Mouse (Mus musculus) embryonic facial prominence, embryonic 10.5 days (tissue): ENCODE measurements around the gene Aktip. TPM values are rescaled to one million over a fixed set of nuclear protein-coding genes. Genes with fewer than 3 reads are reported as not detected.
A peak's percentile ranks its signal among the peaks of the same experiment; 100 is the strongest.

Experiments used
- DNase-seq: peaks from one replicate; pipeline ENCODE4 v3.0.0-alpha.2; 2017; ENCODE audit warnings: low spot score
- H3K27ac ChIP-seq: fragments of 300-500 bp; sonication (generic); replicated peaks from 2 replicates; pipeline ENCODE4 v1.5.1; 2016; ENCODE audit warnings: mild to moderate bottlenecking
- H3K27me3 ChIP-seq: fragments of 300-500 bp; sonication (generic); replicated peaks from 2 replicates; pipeline ENCODE4 v1.6.1; 2016; ENCODE audit warnings: low read depth, mild to moderate bottlenecking; ENCODE audit not compliant: poor library complexity, severe bottlenecking
- H3K36me3 ChIP-seq: fragments of 300-500 bp; sonication (generic); replicated peaks from 2 replicates; pipeline ENCODE4 v1.6.1; 2016; ENCODE audit warnings: mild to moderate bottlenecking, moderate library complexity
- H3K4me1 ChIP-seq: fragments of 300-500 bp; sonication (generic); 2 replicates; pipeline ENCODE4 v1.6.1; 2016
- H3K4me3 ChIP-seq: fragments of 300-500 bp; sonication (generic); 2 replicates; pipeline ENCODE4 v1.5.1; 2016; ENCODE audit warnings: mild to moderate bottlenecking, moderate library complexity
- H3K9me3 ChIP-seq: fragments of 300-500 bp; sonication (generic); 2 replicates; pipeline ENCODE4 v1.6.1; 2016; ENCODE audit warnings: mild to moderate bottlenecking
- WGBS: fragments of 180-500 bp; shearing (Covaris S2); methylation state at CpG from one replicate; pipeline ENCODE4 v1.1.7; 2016; 5-methylcytosine and 5-hydroxymethylcytosine counted together
- polyA plus RNA-seq: library from polyadenylated mRNA; unstranded; fragments of >200 nt; fragmentation: Nextera tagmentation; extraction: Ambion mirVana; gene quantifications from 2 replicates; pipeline ENCODE4 v1.2.1, GENCODE M21; 2016

Gene Aktip
- polyA plus RNA-seq, 1 experiment from 2014 or later: 60.0 TPM

DNA sequence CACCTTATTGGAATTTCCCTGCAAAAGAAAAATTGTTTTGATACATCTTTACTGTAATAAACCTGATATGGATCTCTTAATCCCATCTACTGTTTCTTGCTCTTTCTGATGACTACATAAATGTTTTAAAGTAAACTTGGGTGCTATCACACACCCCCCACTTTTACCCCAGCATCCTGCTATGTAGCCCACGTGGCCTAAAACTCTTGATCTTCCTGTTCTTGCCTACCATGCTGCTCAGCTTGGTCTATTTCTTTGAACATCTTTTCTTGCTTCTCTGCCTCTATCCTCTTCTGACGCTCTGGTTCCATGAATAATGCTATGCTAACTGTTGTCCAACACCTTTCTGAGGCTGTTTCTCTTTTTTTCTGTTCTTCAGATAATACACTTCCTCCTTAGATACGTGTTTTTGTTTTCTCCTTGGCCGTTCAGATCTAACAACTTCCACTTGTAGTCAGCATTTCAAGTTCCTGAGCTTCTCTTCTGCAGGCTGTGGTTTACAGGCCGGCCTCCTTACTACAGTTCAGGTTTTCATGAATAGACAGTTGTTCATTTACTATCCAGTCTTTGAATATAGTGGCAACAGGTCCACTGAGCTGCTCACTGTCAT, 87.8 kb downstream of the Aktip start:
- H3K36me3 ChIP-seq: peaks cover 55% of the 10 kb centered on the region
- H3K4me1 ChIP-seq: no peaks in the 10 kb centered on the region
- H3K9me3 ChIP-seq: no peaks in the 10 kb centered on the region
- WGBS: 86% methylated on average over 5 of the region's 5 CpGs
- no peak for DNase-seq
- no peaks in the 10 kb centered on the region for H3K27me3 ChIP-seq
- no peak overlapping the region for H3K4me3 ChIP-seq
- no peak overlapping the region for H3K27ac ChIP-seq

DNA sequence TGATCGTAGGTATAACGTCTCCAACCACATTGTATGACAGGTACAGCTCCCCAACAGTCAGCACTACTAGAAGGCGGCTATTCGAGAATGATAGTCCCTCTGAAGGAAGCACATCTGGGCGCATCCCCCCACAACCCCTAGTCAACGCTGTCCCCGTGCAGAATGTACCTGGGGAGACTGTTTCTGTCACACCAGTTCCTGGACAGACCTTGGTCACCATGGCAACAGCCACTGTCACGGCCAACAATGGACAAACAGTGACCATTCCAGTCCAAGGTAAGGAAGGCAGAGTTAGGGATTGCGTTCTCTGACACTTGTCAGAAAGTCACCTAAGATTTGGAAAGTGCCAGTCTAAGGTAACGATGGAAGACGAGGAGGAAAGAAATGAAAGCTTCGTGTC, 93.5 kb downstream of the Aktip start:
- H3K27me3 ChIP-seq: no peaks in the 10 kb centered on the region
- WGBS: 91% methylated on average over 12 of the region's 12 CpGs
- DNase-seq: no peak

DNA sequence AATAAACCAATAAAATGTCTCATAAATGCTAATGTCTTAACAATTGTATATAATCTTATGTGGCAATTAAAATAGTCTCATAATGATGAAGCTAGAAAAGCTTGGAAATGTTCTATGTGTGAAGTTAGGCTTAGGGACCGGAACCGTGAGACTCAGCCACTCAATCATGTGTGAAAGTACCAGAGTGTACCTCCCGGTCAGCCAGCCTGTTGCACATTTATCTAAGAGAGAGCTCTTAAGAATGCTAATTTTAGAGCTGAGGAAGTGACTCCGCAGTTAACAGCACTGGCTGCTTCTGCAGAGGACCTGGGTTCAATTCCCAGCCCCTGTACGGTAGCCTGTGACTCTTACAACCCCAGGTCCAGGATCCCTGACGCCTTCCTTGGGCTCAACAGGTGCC, 101.7 kb downstream of the Aktip start:
- DNase-seq: no peak
- Histone ChIP-seq H3K36me3 (peaks cover 25% of the 10 kb centered on the region), H3K4me1 (no peaks in the 10 kb centered on the region), H3K4me3 (no peak overlapping the region), H3K27ac (no peak overlapping the region), H3K9me3 (no peaks in the 10 kb centered on the region), H3K27me3 (no peaks in the 10 kb centered on the region)
- WGBS: 93% methylated on average over 6 of the region's 6 CpGs

More for the DNA sequence above, 93.5 kb downstream of the Aktip start:
- Histone ChIP-seq H3K36me3 (peaks cover 26% of the 10 kb centered on the region), H3K27ac (no peak overlapping the region), H3K4me3 (no peak overlapping the region), H3K9me3 (no peaks in the 10 kb centered on the region), H3K4me1 (no peaks in the 10 kb centered on the region)

DNA sequence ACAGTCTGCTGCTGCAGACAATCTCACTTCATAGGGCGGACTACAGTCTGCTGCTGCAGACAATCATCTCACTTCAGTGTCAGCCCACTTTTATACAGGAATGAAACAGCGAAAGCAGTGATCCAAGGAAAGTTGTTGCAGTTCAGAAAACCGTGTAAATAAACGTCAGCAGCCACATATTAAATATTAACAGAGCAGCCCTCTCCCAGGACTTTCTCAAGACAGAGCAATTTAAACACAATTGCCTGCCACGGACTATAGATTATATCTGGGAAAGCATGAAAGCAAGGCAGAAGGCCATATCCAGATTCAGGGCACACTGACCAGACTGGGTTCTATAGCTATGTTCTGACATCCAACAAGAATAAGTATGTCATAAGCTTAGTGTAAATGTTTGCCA, 105.6 kb downstream of the Aktip start:
- H3K36me3 ChIP-seq: peaks cover 43% of the 10 kb centered on the region
- WGBS: 89% methylated on average over 5 of the region's 5 CpGs
- no peak overlapping the region for H3K4me3 ChIP-seq
- no peak overlapping the region for H3K27ac ChIP-seq
- no peaks in the 10 kb centered on the region for H3K9me3 ChIP-seq
- H3K4me1 ChIP-seq: no peaks in the 10 kb centered on the region
- DNase-seq: no peak
- H3K27me3 ChIP-seq: no peaks in the 10 kb centered on the region

DNA sequence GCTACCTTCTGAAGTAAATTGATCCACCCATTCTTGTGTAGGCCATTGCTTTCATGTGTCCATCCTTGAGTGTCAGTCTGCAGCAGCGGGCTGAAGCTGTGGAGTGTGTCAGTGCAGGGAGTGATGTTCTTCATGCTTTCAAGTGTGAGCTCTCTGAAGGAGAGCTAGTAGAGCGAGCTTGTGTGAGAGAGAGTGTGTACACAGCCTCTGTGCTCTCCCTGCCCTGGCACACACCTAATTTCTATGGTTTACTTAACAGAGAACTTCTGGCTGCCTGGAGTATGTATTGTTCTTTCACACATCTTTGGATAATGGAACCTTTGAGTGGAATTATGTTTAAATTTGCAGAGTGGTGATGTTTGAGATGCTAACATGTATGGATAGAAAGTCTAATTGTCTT, 110.2 kb downstream of the Aktip start:
- H3K4me3 ChIP-seq: no peak overlapping the region
- no peaks in the 10 kb centered on the region for H3K9me3 ChIP-seq
- H3K4me1 ChIP-seq: no peaks in the 10 kb centered on the region
- peaks cover 35% of the 10 kb centered on the region; the same call in 1 of the 2 replicates for H3K36me3 ChIP-seq
- H3K27me3 ChIP-seq: no peaks in the 10 kb centered on the region
- H3K27ac ChIP-seq: no peak overlapping the region
- WGBS: 84% methylated on average over 2 of the region's 2 CpGs
- no peak for DNase-seq

DNA sequence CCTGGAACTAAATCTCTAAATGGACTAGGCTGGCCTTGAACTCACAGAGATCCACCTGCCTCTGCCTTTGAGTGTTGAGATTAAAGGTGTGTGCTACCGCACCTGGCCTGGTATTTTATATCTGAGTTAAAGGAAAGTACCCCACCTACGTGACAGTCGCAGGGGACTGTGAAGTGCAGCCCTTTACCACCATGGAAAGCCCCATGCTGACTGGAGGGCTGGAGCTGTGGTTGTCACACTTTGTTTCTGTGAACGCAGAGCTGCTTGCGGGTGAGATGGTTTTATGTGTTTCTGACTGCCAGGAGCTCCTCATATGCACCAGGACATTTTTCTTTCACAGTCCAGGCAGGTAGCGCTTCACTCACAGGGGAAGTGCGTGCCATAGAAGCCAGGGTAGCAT, 111.3 kb downstream of the Aktip start:
- Histone ChIP-seq H3K27me3 (no peaks in the 10 kb centered on the region), H3K4me3 (no peak overlapping the region), H3K36me3 (peaks cover 29% of the 10 kb centered on the region; the same call in 1 of the 2 replicates), H3K4me1 (no peaks in the 10 kb centered on the region), H3K27ac (no peak overlapping the region), H3K9me3 (no peaks in the 10 kb centered on the region)
- no peak for DNase-seq
- WGBS: 92% methylated on average over 7 of the region's 7 CpGs

DNA sequence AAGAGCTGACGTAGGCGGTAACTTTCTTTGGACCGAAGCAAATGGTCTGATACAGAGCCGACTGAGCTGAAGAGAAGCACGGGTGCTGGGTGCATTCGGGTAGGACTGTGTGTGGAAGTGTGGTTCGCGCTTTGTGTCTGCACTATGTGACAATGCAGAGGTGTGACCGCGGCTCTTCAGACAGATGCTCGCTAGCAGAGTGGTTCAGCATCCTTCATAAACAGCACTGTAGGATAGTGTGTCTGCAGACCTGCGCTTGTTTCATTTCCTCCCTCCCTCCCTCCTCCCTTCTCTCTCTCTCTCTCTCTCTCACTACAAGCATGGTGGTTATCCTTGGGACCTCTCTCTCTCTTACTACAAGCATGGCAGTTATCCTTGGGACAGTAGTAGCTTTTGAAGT, 117.3 kb downstream of the Aktip start:
- no peaks in the 10 kb centered on the region for H3K4me1 ChIP-seq
- no peak overlapping the region for H3K27ac ChIP-seq
- peaks cover 32% of the 10 kb centered on the region for H3K36me3 ChIP-seq
- H3K27me3 ChIP-seq: no peaks in the 10 kb centered on the region
- 91% methylated on average over 12 of the region's 12 CpGs for WGBS
- H3K9me3 ChIP-seq: no peaks in the 10 kb centered on the region
- no peak for DNase-seq
- no peak overlapping the region for H3K4me3 ChIP-seq

DNA sequence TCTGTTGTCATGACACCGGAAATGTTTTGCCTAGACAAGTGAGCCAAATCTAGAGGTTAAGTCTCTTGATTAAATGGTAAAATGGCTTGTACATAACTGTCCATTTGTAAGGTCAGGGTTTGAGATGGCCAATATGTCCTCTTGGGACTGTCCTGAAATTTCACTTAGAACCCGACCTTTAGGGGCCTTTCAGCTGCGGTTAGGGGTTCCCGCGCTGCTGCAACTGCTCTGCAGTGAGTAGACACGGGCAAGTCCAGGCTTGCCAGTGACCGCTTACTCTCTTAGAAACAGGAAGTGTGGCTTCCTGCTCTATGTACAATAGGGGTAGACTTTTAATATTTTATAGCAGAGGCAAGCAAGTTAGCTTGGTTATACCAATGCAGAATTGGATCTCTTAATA, 117.9 kb downstream of the Aktip start:
- 81% methylated on average over 7 of the region's 7 CpGs for WGBS
- no peaks in the 10 kb centered on the region for H3K9me3 ChIP-seq
- H3K4me3 ChIP-seq: no peak overlapping the region
- no peak overlapping the region for H3K27ac ChIP-seq
- no peaks in the 10 kb centered on the region for H3K4me1 ChIP-seq
- no peaks in the 10 kb centered on the region for H3K27me3 ChIP-seq
- DNase-seq: no peak
- peaks cover 32% of the 10 kb centered on the region for H3K36me3 ChIP-seq

DNA sequence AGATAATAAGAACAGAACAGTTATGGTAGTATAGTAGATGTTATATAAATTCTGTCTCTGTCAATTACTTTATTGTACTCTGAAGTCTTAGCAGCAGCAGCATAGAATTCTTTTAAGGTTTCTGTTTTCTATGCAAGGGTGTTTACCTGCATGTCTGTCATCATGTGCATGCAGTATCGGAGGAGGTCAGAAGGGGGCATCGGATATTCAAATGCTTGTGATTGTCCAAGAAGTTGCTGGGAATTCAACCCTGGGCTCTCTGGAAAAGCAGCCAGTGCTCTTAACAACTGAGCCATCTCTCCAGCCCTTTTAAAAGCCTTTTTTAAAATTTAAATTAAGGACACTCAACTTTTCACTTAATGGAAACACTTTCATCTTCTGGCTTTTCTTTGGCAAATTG, 120.1 kb downstream of the Aktip start:
- Histone ChIP-seq H3K27ac (no peak overlapping the region), H3K9me3 (no peaks in the 10 kb centered on the region), H3K36me3 (peaks cover 22% of the 10 kb centered on the region), H3K4me1 (no peaks in the 10 kb centered on the region), H3K4me3 (no peak overlapping the region), H3K27me3 (no peaks in the 10 kb centered on the region)
- WGBS: 95% methylated on average over 2 of the region's 2 CpGs
- DNase-seq: no peak

DNA sequence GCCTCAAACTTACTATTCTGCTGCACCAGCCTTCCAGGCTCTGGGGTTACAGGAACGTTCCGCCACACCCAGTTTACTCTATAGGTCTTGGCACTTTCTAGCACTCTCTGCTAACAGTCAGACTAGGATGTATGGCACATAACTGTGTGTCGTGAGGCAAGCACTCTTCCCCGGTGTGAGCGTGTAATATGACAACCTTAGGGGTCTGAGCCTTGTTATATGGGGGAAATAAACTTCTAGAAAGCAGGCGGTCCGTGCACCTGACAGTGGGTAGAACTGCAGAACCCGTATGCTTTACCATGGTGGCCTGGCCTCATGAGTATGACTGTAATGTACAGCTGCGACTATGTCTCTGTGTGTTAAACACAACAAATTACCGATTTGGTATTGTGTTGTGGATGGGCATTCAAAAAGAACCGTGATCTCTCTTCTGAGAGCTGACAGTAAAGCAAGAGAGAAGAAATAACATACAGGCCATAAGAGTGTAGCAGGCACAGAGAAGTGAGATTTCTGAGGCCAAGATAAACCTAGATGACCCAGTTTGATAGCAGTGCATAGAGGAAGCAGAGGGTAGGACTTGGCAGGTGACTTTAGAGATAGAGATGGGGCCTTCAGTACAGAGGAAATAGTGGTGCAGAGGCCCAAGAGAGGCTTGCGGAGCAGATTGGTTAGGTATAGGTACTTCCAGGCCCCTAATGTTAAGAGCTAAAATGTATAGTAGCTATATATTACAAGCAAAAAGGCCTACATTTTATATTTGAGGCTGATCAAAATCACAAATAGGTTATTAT, 122.5 kb downstream of the Aktip start:
- Histone ChIP-seq H3K9me3 (no peaks in the 10 kb centered on the region), H3K27me3 (no peaks in the 10 kb centered on the region), H3K36me3 (peaks cover 22% of the 10 kb centered on the region), H3K4me3 (no peak overlapping the region), H3K4me1 (no peaks in the 10 kb centered on the region), H3K27ac (no peak overlapping the region)
- 92% methylated on average over 12 of the region's 12 CpGs for WGBS
- no peak for DNase-seq

DNA sequence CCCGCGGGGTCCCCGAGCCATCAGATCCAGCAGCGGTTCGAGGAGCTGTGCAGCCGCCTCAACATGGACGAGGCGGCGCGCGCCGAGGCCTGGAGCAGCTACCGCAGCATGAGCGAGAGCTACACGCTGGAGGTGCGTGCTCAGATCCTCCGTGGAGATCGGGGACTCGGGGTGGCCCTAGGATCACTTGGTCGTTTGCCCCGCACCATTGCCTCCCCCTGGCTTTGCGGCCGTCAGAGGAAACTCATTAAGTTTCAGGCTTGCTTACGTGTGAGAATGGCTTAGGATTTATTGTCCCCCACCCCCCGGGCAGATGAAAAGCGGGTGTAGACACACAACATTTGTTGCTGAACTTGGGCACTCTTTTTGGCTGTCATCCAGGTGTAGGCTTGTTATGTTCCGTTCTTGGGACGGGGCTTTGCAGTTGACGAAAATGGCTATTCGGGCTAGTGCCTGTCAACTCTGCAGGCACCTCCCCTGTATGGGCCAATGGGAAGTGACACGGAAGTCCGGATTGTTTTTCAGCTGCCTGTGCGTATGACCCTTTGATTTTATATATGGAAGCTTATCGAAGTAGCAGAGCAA, 129.4 kb downstream of the Aktip start:
- Histone ChIP-seq H3K4me1 (peaks cover 24% of the 10 kb centered on the region), H3K36me3 (no peaks in the 10 kb centered on the region), H3K4me3 (peak overlapping the region; percentile 92), H3K9me3 (no peaks in the 10 kb centered on the region), H3K27me3 (no peaks in the 10 kb centered on the region), H3K27ac (peak overlapping the region; percentile 85)
- whole genome bisulfite sequencing: under 1% methylated on average over 34 of the region's 34 CpGs
- DNase-seq: peak; percentile 67

DNA sequence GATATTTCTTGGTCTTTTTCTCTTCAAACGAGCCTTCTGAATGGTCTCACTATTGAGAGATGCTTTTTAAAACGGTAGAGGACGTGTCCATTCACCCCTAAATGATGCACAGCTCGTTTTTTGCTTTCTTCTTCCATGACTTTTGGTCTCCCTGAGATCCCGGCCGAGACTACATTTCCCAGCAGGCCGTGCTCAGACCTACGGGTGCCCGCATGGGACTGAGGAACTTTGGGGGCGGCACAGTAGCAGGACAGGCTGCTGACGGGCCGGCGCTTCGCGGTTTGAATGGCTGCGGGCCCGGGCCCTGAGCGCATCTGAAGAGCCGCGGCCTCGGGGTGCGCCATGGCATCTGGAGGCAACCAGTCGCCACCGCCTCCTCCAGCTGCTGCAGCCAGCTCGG, 129.9 kb downstream of the Aktip start, which contains the start of gene Rbl2:
TSS of gene Rbl2 (plus strand) at position 224 of the 400 bp plus-strand sequence.
- Histone ChIP-seq H3K9me3 (no peaks in the 10 kb centered on the region), H3K27me3 (no peaks in the 10 kb centered on the region), H3K36me3 (no peaks in the 10 kb centered on the region), H3K27ac (peak within 1 kb of the TSS; percentile 85), H3K4me1 (peaks cover 24% of the 10 kb centered on the region), H3K4me3 (peak within 1 kb of the TSS; percentile 92)
- under 1% methylated on average over 25 of the region's 25 CpGs for WGBS
- DNase-seq: peak; percentile 92

DNA sequence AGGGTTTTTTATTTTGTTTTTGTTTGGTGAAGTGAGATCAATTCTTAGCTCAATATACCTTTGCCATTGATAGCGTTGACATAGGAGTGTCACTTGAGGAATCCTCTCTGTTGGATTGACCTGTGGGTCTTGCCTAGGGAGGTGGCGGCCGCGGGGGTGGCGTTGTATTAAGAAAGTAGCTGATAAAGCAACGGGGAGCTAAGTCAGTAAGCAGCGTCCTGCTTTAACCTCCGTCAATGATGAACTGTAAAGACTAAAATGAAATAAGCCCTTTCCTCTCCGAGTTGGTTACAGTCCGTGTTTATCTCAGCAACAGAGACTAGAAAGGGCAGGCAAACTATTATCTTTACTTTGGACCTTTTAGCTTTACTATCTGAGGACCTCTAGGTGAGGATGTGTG, 130.4 kb downstream of the Aktip start:
- Histone ChIP-seq H3K27me3 (no peaks in the 10 kb centered on the region), H3K9me3 (no peaks in the 10 kb centered on the region), H3K27ac (peak overlapping the region; percentile 85), H3K4me3 (peak overlapping the region; percentile 92), H3K36me3 (no peaks in the 10 kb centered on the region), H3K4me1 (peaks cover 24% of the 10 kb centered on the region)
- WGBS: 9% methylated on average over 10 of the region's 10 CpGs
- no peak for DNase-seq
